Mouse (Mus musculus): Measurements from ENCODE around the gene Mt1. TPM values are rescaled to one million over a fixed set of nuclear protein-coding genes. Genes with fewer than 3 reads are reported as not detected.
"Not testable (repeated sequence)": the region's sequence is repeated elsewhere in the genome, so short reads cannot be mapped to it uniquely, and the experiment has no call there.

Mt1 gene
- total RNA-seq (2021): 100 to 1,000 TPM; 270 to 370 TPM

DNA sequence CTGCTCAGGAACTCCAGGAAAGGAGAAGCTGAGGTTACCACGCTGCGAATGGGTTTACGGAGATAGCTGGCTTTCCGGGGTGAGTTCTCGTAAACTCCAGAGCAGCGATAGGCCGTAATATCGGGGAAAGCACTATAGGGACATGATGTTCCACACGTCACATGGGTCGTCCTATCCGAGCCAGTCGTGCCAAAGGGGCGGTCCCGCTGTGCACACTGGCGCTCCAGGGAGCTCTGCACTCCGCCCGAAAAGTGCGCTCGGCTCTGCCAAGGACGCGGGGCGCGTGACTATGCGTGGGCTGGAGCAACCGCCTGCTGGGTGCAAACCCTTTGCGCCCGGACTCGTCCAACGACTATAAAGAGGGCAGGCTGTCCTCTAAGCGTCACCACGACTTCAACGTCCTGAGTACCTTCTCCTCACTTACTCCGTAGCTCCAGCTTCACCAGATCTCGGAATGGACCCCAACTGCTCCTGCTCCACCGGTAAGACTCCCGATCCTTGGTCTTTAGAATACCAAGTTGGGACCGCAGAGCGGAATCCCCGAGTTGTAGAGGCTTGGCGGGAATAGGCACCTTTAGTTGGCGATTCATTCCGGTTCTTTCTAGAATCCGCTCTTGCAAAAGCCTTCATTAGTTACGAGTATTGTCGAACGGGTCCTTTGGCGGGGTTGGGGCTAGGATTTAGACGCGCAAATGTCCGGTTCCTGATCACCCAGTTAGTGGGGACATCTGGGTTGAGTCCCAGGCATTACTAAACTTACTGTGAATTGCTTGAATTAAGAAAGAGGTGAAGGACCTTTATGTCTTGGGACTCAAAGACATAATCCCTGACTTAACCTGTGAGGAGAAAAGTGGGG is at the start of gene Mt1:
Gene Mt1, plus strand, starts transcription at position 226 of the 856 bp plus-strand sequence.
- DNase-seq (ENCODE audit: low spot score): peak; percentile 89
- intact Hi-C loops (cut with DNase I): no loop called here

DNA sequence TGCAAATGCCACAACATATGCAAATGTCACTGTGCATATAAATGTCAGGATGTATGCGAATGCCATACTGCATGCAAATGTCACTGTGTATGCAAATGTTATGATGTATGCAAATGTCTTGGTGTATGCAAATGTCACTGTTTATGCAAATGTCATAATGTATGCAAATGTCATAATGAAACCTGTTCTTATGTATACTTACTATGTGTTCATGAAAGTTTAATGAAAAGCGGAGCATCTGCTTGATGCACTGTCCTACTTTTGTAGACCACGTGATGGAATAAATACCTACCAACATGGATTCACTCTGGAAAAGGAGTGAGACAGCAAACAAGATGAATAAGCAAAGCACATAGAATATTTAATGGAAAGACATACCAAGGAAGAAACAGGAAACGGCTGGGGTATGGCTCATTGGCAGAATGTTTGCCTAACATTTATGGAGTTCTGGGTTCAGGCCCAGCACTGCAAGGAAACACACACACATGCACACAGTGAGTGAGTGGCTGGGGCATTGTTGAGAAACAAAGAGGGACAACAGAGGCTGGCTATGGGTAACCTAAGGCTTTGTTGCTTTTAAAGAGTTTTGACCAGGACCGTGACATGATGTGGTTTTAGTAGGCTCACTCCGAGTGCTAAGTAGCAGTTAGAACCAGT is 49.6 kb upstream of the Mt1 start:
- DNase-seq (ENCODE audit: low spot score): no peak
- intact Hi-C loops (cut with DNase I): no loop called here

DNA sequence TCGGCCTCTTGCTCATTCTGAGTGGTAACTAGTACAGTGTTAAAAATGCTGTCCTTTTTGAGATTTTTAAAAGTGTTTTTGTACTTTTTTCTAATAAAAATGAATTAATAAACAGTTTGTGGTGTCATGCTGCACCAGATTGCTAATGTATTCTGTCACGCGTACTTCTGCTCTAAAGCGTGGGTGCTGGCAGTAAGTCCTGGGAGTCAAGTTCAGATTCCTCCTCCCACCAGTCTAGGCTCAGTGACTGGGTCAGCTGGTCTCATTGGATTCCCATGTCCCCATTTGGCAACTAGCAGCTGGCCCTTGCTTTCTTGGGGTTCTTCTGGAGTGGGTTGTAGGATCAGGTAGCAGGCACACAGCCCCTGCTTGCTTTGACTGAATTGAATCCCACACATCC is 48.8 kb upstream of the Mt1 start:
- no peak for DNase-seq (ENCODE audit: low spot score)
- intact Hi-C loops (cut with DNase I): no loop called here

DNA sequence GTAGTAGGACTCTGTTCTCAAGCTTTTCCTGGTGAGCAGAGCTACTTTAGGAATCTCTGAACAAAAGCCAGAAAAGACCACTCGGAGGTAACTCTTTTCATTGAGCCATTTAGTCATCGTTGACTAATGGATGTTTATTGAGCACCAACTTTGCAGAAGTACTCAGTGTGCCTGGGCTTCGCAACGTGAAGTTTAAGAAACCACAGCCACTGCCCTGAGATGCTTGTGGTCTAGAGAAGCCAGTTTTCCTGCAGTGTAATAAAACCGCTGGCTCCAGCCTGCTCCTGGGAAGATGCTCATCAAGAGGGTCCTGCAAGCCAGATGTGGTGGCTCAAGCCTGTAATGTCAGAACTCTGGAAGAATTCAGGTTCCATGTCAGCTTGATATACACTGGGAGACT is 46.8 kb upstream of the Mt1 start:
- DNase-seq (ENCODE audit: low spot score): no peak
- intact Hi-C loops (cut with DNase I): no loop called here

DNA sequence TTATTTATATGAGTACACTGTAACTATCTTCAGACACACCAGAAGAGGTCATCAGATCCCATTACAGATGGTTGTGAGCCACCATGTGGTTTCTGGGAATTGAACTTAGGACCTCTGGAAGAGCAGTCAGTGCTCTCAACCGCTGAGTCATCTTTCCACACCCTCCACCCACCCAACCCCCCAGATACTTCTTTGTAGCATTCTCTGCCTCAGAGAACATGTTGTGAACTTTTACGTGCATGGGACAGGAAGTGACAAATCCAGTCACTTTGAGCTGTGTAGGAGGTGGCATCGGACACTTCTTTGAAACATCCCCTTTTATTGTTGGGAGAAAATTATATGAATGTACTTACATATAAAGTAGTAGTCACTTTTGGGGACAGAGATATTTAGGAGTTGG is 44.3 kb upstream of the Mt1 start:
- DNase-seq (ENCODE audit: low spot score); intact Hi-C loops (cut with DNase I): not testable (repeated sequence)

DNA sequence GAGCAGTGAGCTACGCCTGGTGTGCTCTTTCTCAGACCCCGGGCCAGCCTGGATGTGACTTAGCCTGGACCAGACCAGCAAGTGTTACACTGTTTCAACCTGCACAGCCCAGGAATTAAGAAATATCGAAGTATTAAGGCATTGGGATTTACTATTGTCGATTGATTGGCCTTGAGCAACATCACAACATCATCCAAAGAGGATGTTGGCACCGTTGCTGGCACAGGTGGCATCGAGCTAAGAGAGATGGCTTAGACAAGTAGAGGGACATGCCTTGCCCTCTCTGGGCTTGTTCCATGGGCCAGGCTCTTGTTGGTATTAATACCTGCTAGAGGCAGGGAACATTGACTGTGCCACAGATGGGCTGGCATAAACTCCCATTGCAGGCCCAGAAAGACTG is 43.3 kb upstream of the Mt1 start:
- intact Hi-C loops (cut with DNase I): no loop called here

DNA sequence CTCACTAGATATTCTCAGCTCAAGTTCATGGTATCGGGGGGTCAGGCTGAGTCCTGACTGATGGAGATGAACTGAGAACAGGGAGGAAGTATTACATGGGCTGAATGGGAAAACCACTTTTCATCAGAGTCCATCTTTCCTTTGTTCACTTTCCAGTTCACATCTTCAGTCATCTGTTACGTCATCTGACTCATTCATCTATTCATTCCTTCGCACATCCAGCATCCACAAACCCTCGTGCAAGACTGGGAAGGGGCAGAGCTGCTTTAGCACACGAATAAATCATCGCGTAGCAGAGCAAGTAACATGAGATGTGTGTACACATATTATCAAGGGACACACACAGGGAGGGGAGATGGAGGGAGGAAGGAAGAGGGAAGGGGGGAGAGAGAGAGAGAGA is 42.7 kb upstream of the Mt1 start:
- no peak for DNase-seq (ENCODE audit: low spot score)
- intact Hi-C loops (cut with DNase I): no loop called here

More for the DNA sequence above, 43.3 kb upstream of the Mt1 start:
- no peak for DNase-seq (ENCODE audit: low spot score)

DNA sequence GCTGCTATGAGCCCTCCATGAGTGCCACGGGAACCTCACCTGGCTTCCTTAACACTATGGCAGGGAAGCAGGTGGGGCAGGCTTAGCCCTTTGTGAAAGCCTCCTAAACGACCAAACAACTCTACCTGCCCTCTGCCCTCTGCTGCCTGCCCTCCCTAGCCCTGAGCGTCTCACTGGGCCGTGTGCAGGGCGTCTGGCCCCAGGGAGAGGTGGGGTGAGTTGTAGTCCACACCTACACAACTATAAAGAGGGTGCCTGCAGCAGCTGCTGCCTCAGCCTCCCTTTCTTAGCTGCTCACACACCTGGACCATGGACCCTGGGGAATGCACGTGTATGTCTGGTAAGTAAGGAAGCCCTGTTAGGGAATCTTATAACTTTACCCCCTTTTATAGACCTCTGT is 41.9 kb upstream of the Mt1 start, which contains the start of gene Mt4:
Gene Mt4, plus strand, starts transcription at position 265 of the 400 bp plus-strand sequence.
- intact Hi-C loops (cut with DNase I): no loop called here

DNA sequence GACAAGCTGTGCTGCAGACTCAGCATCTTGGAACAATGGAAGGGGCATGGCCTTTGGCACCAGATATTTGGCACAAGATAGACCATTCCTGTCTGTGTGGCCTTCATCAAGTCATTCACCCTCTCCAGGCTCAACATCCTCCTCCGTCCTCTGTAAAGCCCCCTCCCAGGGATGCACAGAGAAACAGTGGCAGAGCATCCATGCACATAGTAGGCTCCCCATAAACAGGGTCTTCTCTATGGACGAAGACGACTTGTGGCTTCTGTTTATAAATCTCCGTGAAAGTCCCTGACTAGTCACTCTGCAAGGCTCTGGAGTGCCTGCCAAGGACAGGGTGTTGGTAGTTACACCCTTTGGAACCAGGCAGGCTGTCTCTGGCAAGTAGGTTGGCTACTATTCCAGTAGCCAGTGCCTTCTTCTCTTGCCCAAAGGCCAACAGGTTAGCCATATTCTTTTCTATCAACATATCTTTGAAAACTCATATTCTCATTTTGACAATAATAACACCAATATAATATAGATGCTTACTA is 38.6 kb upstream of the Mt1 start:
- intact Hi-C loops (cut with DNase I): no loop called here
- DNase-seq (ENCODE audit: low spot score): no peak

More for the DNA sequence above, 41.9 kb upstream of the Mt1 start, which contains the start of gene Mt4:
- DNase-seq (ENCODE audit: low spot score): no peak

DNA sequence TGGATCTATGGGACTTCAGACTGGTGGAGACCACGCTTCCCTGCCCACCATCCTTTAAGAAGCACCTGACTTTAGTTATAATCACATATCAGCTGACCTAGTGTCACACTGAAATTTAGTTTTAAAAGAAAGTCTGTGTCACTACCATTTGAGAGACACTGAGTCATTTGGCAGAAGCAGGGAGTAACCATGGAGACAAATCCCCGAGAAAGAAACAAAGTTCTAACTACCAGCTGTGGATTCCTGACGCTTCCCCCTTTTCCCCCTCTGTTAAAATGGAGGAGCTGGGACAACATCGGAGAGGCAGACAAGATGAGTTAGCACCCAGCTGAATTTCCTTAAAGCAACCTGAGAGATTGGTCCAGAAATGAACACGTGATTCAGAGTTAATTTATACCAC is 30.6 kb upstream of the Mt1 start:
- DNase-seq (ENCODE audit: low spot score): no peak
- intact Hi-C loops (cut with DNase I): no loop called here

DNA sequence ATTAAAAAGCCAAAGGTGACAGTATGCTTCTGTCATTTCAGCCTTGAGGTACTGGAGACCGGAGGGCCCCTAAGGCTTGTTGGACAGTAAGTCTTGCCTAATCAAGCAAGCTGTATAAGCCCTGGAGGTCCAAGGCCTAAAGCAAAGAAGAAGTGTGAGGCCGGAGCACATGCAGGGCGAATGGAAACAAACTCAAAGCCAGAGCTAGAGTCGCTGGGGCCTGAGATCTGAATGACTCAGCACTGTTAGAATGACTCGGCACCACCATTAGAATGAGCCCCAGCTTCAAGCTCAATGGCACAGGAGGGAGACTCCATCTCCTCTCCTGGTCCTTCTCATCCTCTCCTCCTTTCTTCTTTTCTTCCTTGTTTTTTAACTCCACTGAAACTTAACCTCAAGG is 28.0 kb upstream of the Mt1 start:
- intact Hi-C loops (cut with DNase I): loop anchor here (5.0 kb wide), 1 partner anchor 49 kb away; no protein-coding TSS in a partner anchor
- no peak for DNase-seq (ENCODE audit: low spot score)

DNA sequence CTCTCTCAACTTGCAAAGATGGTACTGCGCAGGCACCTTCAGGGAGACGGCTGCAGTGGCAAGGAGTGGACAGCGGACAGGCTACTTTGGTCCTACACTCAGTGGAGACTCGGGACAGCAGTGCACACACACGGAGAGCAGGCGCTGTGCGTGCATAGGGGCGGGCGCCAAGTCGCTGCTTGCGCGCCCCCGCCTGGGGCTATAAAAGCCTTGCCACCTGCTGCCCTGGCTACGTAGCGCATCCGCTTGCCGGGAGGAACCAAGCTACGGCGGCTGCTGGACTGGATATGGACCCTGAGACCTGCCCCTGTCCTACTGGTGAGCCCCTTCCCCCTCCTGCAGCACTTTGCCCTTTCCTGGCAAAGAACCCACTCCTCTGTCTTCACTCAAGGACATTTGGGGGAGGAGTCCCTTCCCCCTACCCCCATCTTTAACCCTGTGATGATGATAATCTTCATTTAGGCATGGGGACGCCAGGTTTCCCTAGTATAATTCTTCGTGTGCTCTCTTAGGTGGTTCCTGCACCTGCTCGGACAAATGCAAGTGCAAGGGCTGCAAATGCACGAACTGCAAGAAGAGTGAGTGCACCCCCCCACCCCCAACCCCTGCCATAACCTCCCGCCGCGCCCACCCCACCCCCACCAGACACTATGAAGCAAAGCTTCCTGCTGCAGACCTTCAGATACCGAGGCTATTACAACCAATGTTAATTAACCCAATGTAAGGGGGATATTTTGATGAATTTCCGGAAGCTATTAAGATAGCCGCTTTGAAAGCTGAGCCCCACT is 26.2 kb upstream of the Mt1 start, which contains the start of gene Mt3:
Gene Mt3, plus strand, starts transcription at position 95 of the 788 bp plus-strand sequence.
- intact Hi-C loops (cut with DNase I): loop anchor here (5.0 kb wide), 1 partner anchor 50 kb away; no protein-coding TSS in a partner anchor
- peak; percentile 6 for DNase-seq (ENCODE audit: low spot score)

DNA sequence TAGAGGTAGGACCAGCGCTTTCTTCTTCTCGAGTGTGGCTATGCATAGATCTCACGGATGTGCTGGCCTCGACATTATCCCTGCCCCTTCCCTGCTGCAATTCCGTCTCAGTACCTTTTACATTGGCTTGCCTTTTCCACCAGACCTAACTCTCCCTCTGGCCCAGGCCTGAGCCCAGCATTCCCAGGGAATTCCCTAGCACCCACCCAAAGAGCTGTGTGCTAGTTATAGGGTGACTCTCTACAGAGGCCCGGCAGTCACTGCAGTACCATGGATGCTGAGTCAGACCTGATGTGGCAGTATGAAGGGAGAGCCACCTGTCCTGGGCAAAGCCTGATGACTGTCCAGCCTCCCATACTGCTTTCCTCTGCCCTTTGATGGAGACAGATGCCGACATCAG is 25.4 kb upstream of the Mt1 start:
- no peak for DNase-seq (ENCODE audit: low spot score)
- intact Hi-C loops (cut with DNase I): loop anchor here (5.0 kb wide), 1 partner anchor 51 kb away; no protein-coding TSS in a partner anchor

DNA sequence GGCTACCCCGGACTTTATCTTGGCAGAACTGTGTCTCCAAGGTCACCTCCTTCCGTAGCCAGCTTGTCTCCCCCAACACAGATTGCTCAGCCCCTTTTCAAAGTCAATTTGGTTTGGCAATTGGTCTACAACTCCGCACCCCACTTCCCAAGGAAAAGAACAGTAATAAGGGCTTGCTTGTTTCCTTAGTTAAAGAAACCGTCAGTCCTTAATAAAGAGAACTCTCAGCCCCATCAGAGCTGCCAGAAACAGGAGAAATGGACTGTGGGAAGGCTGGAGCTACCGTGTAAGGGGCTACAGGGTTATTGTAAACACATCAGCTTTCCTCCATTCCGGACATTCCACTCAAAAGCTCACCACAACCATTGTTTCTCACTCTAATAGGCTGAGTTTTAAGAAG is 24.3 kb upstream of the Mt1 start:
- DNase-seq (ENCODE audit: low spot score): no peak

DNA sequence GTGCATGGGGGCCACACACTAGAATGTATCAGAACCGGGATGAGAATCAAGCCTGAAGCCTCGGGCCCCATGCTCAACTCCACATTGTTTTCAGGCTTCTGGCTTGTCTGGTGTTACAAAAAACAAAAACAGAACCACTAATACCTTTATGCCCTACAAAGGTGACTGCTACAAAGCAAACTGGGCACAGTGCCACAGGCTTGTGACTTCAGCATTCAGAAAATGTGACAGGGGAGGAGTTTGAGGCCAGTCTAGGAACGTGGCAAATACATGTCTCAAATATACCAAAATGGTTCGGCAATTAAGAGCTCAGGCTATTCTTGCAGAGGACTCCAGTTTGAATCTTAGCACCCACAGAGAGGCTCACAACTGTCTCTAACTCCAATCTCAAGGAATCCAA is 22.8 kb upstream of the Mt1 start:
- intact Hi-C loops (cut with DNase I): no loop called here
- no peak for DNase-seq (ENCODE audit: low spot score)

More for the DNA sequence above, 24.3 kb upstream of the Mt1 start:
- intact Hi-C loops (cut with DNase I): loop anchor here (5.0 kb wide), 1 partner anchor 52 kb away; no protein-coding TSS in a partner anchor

DNA sequence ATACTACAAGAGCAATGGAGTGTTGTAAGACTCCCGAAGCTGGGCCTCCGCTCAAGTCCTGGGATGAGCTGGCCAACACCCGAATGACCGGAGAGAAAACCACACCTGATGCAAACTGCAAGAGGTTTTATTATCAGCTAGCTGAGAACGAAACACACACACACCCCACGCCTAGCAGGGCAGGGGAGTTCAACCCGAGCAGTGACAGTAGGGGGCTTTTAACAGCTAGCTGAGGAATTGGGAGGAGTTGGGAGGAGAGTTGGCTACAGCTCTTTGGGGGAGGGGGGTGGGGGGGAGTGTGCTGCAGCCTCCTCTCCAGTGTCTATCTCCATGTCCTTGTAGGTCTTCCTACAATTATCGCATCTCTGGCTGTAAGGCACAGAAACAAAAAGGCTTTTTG is 13.1 kb upstream of the Mt1 start:
- intact Hi-C loops (cut with DNase I): loop anchor here (2.0 kb wide), 1 partner anchor 21 kb away; no protein-coding TSS in a partner anchor
- DNase-seq (ENCODE audit: low spot score): not testable (repeated sequence)

DNA sequence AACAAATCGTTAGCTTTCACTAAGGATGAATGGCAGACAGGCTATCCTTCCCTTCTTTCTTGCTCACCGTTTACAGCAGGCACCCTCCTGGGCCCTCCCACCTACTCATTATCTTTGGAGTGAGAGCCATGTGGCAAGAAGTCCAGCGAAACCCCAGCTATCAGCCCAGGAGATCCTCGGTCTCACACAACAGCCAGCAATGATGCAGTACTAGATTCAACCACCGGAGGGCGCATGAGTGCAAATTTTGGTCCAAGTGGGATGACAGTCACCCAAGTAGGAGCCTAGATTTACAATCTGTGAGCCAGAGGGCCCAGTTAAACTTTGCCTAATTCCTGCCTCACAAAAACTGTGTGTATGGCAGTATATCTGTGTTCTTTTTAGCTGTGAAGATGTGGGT is 11.6 kb upstream of the Mt1 start:
- intact Hi-C loops (cut with DNase I): loop anchor here (1.0 to 2.0 kb wide), 2 partner anchors 20 to 32 kb away; no protein-coding TSS in a partner anchor
- DNase-seq (ENCODE audit: low spot score): peak; percentile 59

DNA sequence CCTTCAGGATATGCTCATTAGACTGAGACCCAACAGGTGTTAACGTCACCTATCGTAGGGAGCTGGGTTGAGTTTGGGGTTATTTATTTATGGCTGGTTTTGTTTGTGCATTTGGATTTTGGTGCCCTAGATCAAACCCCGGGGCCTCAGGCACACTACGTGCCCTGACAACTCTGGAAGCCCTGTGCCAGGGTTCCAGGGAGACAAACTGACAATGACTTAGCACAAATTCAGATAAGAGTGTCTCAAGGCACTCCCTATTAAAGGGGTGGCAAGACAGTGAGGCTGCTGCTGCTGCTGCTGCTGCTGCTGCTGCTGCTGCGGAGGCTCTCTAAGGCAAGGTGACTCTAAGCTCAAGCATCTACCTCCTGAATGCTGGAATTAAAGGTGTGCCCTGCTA is 9.3 kb upstream of the Mt1 start:
- intact Hi-C loops (cut with DNase I): no loop called here
- no peak for DNase-seq (ENCODE audit: low spot score)

DNA sequence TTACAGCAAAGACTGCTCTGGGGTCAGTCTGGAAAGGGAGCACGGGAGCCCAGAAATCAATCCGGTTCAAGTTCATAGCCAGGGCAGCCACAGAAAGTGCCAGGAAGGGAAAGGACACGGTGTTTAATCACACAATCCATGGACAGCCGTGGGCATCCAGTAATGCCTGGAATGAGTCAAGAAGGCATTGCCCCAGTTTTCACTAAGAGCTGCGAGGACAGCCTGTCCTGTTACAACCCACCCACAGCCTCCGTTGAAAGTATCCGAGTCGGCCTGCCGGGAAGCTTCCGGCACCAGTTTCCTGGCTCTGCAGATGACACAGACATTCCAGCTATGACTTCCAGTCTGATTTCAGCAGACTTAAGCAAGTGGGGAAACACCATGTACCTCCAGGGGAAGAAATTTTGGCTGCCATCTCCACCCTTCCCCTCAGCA is 7.5 kb upstream of the Mt1 start:
- peak; percentile 57 for DNase-seq (ENCODE audit: low spot score)
- intact Hi-C loops (cut with DNase I): no loop called here

Data from heart, postnatal 25 days (tissue).